Mouse (Mus musculus) liver, embryonic 11.5 days (tissue): ENCODE measurements around the gene Olfr1330. TPM values are rescaled to one million over a fixed set of nuclear protein-coding genes. Genes with fewer than 3 reads are reported as not detected.
"Not testable (repeated sequence)": the region's sequence is repeated elsewhere in the genome, so short reads cannot be mapped to it uniquely, and the experiment has no call there.

Experiments used
- ATAC-seq: fragments of 200-750 bp; cut with Nextera tagmentation; replicated peaks from 2 replicates; pipeline ENCODE4 v1.8.0; 2017; ENCODE audit warnings: moderate number of reproducible peaks, mild to moderate bottlenecking, moderate TSS enrichment, moderate library complexity; ENCODE audit not compliant: low FRiP score
- DNase-seq: peaks from one replicate; pipeline ENCODE4 v3.0.0-alpha.2; 2017; ENCODE audit warnings: low spot score
- H3K27ac ChIP-seq: fragments of 300-500 bp; sonication (generic); 2 replicates; pipeline ENCODE4 v1.5.1; 2014; ENCODE audit warnings: mild to moderate bottlenecking, low read depth, low read length, control low read depth
- H3K27me3 ChIP-seq: fragments of 300-500 bp; sonication (generic); replicated peaks from 2 replicates; pipeline ENCODE4 v1.6.1; 2014; ENCODE audit warnings: low read length, mixed read lengths; ENCODE audit not compliant: control insufficient read depth, insufficient read depth
- H3K36me3 ChIP-seq: fragments of 300-500 bp; sonication (generic); 2 replicates; pipeline ENCODE4 v1.6.1; 2014; ENCODE audit warnings: mild to moderate bottlenecking, low read length, moderate library complexity, mixed read lengths; ENCODE audit not compliant: control insufficient read depth, insufficient read depth
- H3K4me1 ChIP-seq: fragments of 300-500 bp; sonication (generic); replicated peaks from 2 replicates; pipeline ENCODE4 v1.6.1; 2014; ENCODE audit warnings: low read length, mixed read lengths; ENCODE audit not compliant: control insufficient read depth, insufficient read depth
- H3K4me2 ChIP-seq: fragments of 300-500 bp; sonication (generic); 2 replicates; pipeline ENCODE4 v1.6.1; 2014; ENCODE audit warnings: mild to moderate bottlenecking, control low read depth, moderate library complexity
- H3K4me3 ChIP-seq: fragments of 300-500 bp; sonication (generic); 2 replicates; pipeline ENCODE4 v1.5.1; 2014; ENCODE audit warnings: low read depth, low read length, control low read depth
- H3K9ac ChIP-seq: fragments of 300-500 bp; sonication (generic); 2 replicates; pipeline ENCODE4 v1.6.1; 2014; ENCODE audit warnings: low read depth, low read length, control low read depth
- H3K9me3 ChIP-seq: fragments of 300-500 bp; sonication (generic); 2 replicates; pipeline ENCODE4 v1.6.1; 2016; ENCODE audit warnings: low read length, inconsistent platforms, mixed read lengths; ENCODE audit not compliant: control insufficient read depth
- WGBS: fragments of 180-500 bp; shearing (Covaris S2); extraction: QIAGEN DNeasy Blood & Tissue Kit; methylation state at CpG from one replicate; pipeline ENCODE4 v1.1.7; 2014; 5-methylcytosine and 5-hydroxymethylcytosine counted together
- polyA plus RNA-seq: library from polyadenylated mRNA; unstranded; fragments of >200 nt; fragmentation: Nextera tagmentation; extraction: Ambion mirVana; gene quantifications from 2 replicates; pipeline ENCODE4 v1.2.1, GENCODE M21; 2014

The Olfr1330 gene
- polyA plus RNA-seq: not detected in 2 replicates

DNA sequence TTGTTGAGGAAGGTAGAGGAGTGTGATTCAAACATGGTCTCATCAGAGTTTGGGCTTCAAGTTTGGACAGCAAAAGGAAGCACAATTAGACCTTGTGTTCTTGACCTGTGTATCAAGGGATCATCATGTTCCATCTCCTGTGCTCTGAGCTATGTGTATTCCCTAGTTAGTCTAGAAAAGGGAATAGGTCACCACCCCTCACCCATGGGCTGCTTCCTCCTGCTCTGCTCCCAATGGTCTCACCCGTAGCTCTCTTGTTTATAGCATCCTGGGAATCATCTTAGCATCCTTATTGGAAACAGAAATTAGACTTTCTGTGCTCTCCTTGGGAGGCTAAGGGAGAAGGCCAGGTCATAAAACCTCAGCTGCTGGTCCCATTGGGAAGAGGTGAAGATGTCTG is at the start of gene Olfr1330:
Gene Olfr1330 (plus strand): TSS at position 301 of the 400 bp plus-strand sequence.
- Histone ChIP-seq H3K4me3 (no peak within 1 kb of the TSS), H3K4me1 (no peaks in the 10 kb centered on the region), H3K27me3 (no peaks in the 10 kb centered on the region), H3K9ac (no peak within 1 kb of the TSS), H3K9me3 (no peaks in the 10 kb centered on the region), H3K27ac (no peak within 1 kb of the TSS), H3K4me2 (no peak within 1 kb of the TSS), H3K36me3 (no peaks in the 10 kb centered on the region)
- WGBS: 82% methylated on average over 1 of the region's 1 CpGs
- ATAC-seq (no peak), DNase-seq (no peak)

- DNase-seq: no peak
- WGBS: 75% methylated on average over 1 of the region's 1 CpGs
- H3K9me3 ChIP-seq: no peaks in the 10 kb centered on the region
- no peak for ATAC-seq
- no peak overlapping the region for H3K27ac ChIP-seq
- H3K4me1 ChIP-seq: no peaks in the 10 kb centered on the region
- H3K9ac ChIP-seq: no peak overlapping the region
- no peak overlapping the region for H3K4me2 ChIP-seq
- H3K4me3 ChIP-seq: no peak overlapping the region
- H3K36me3 ChIP-seq: no peaks in the 10 kb centered on the region
- no peaks in the 10 kb centered on the region for H3K27me3 ChIP-seq
These were observed 26.6 kb upstream of the Olfr1330 start for GRCm38 (mm10) chr4:118861791-118862190.

GRCm38 (mm10) chr4:118862704-118863103 is 25.7 kb upstream of the Olfr1330 start:
- Histone ChIP-seq H3K36me3 (no peaks in the 10 kb centered on the region), H3K27ac (no peak overlapping the region), H3K4me2 (no peak overlapping the region), H3K27me3 (no peaks in the 10 kb centered on the region), H3K4me1 (no peaks in the 10 kb centered on the region), H3K4me3 (no peak overlapping the region), H3K9ac (no peak overlapping the region), H3K9me3 (no peaks in the 10 kb centered on the region)
- WGBS: 52% methylated on average over 4 of the region's 4 CpGs
- DNase-seq (no peak), ATAC-seq (no peak)

- DNase-seq: no peak
- Histone ChIP-seq H3K9ac (no peak within 1 kb of the TSS), H3K4me1 (no peaks in the 10 kb centered on the region), H3K4me2 (no peak within 1 kb of the TSS), H3K36me3 (no peaks in the 10 kb centered on the region), H3K27me3 (no peaks in the 10 kb centered on the region), H3K9me3 (no peaks in the 10 kb centered on the region), H3K4me3 (no peak within 1 kb of the TSS), H3K27ac (no peak within 1 kb of the TSS)
- WGBS: 88% methylated on average over 1 of the region's 1 CpGs
- ATAC-seq: no peak
These were observed 24.0 kb upstream of the Olfr1330 start, which contains the start of gene Olfr1331 for GRCm38 (mm10) chr4:118864349-118864748. Olfr1331 (plus strand) TSS chr4:118864649.

GRCm38 (mm10) chr4:118867566-118867965 is 20.8 kb upstream of the Olfr1330 start:
- Histone ChIP-seq H3K36me3 (no peaks in the 10 kb centered on the region), H3K27ac (no peak overlapping the region), H3K4me3 (no peak overlapping the region), H3K9me3 (no peaks in the 10 kb centered on the region), H3K27me3 (no peaks in the 10 kb centered on the region), H3K9ac (no peak overlapping the region), H3K4me1 (no peaks in the 10 kb centered on the region), H3K4me2 (no peak overlapping the region)
- no peak for DNase-seq
- ATAC-seq: no peak

GRCm38 (mm10) chr4:118901981-118902380 is 13.6 kb downstream of the Olfr1330 start:
- Histone ChIP-seq H3K27me3 (no peaks in the 10 kb centered on the region), H3K36me3 (no peaks in the 10 kb centered on the region), H3K4me1 (no peaks in the 10 kb centered on the region), H3K9ac (no peak overlapping the region), H3K4me3 (no peak overlapping the region), H3K4me2 (no peak overlapping the region), H3K27ac (no peak overlapping the region), H3K9me3 (no peaks in the 10 kb centered on the region)
- WGBS: 69% methylated on average over 2 of the region's 2 CpGs
- no peak for DNase-seq
- no peak for ATAC-seq

DNA sequence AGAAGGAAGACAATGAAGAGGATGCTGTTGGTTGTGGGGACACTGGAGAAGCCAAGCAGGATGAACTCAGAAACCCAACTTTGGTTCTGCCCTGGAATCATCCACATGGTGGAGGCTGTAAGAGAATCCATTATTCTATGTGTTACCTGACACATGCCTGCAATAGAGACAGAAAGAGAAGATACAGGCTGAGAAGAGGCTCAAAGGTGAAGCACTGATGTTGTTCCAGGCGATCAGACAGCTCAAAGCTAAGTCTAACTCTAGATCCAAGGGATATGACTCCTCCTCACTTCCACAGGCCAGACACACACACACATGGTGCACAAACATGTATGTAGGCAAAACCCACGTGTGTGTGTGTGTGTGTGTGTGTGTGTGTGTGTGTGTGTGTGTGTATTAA is 29.0 kb downstream of the Olfr1330 start, which contains the start of gene Olfr1329:
Gene Olfr1329 (minus strand): TSS at position 101 of the 400 bp plus-strand sequence.
- not testable (repeated sequence) for ATAC-seq, H3K4me1 ChIP-seq, DNase-seq, H3K27me3 ChIP-seq, H3K9ac ChIP-seq, H3K4me2 ChIP-seq, H3K9me3 ChIP-seq, H3K27ac ChIP-seq, H3K4me3 ChIP-seq, H3K36me3 ChIP-seq
- WGBS: 51% methylated on average over 2 of the region's 2 CpGs

GRCm38 (mm10) chr4:118931326-118931725 is 42.9 kb downstream of the Olfr1330 start:
- H3K27ac ChIP-seq, H3K9me3 ChIP-seq, H3K36me3 ChIP-seq, ATAC-seq, H3K4me1 ChIP-seq, H3K4me3 ChIP-seq, DNase-seq, H3K27me3 ChIP-seq, H3K9ac ChIP-seq, H3K4me2 ChIP-seq: not testable (repeated sequence)
- 81% methylated on average over 3 of the region's 3 CpGs for whole genome bisulfite sequencing

DNA sequence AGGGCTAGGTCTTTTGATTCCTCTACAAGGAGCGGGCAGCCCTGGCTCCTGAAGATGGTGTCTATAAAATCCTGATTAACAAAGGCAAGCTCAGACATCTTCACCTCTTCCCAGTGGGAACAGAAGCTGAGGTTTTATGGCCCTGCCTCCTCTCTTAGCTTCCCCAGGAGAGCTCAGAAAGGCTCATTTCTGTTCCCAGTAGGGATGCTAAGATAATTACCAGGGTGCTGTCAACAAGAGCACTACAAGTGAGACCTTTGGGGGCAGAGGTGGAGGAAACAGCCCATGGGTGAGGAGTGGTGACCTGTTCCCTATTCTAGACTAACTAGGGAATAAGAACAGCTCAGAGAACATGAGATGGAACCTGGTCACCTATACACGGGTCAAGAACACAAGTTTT is 50.1 kb downstream of the Olfr1330 start, which contains the start of gene Olfr1328:
Gene Olfr1328 (minus strand): TSS at position 101 of the 400 bp plus-strand sequence.
- Histone ChIP-seq H3K4me3 (no peak within 1 kb of the TSS), H3K4me1 (no peaks in the 10 kb centered on the region), H3K27me3 (no peaks in the 10 kb centered on the region), H3K4me2 (no peak within 1 kb of the TSS), H3K9ac (no peak within 1 kb of the TSS), H3K27ac (no peak within 1 kb of the TSS), H3K36me3 (no peaks in the 10 kb centered on the region), H3K9me3 (no peaks in the 10 kb centered on the region)
- 71% methylated on average over 2 of the region's 2 CpGs for WGBS
- DNase-seq (no peak), ATAC-seq (no peak)
